Mouse (Mus musculus): ENCODE measurements around the gene E2f8.

E2f8 gene

DNA sequence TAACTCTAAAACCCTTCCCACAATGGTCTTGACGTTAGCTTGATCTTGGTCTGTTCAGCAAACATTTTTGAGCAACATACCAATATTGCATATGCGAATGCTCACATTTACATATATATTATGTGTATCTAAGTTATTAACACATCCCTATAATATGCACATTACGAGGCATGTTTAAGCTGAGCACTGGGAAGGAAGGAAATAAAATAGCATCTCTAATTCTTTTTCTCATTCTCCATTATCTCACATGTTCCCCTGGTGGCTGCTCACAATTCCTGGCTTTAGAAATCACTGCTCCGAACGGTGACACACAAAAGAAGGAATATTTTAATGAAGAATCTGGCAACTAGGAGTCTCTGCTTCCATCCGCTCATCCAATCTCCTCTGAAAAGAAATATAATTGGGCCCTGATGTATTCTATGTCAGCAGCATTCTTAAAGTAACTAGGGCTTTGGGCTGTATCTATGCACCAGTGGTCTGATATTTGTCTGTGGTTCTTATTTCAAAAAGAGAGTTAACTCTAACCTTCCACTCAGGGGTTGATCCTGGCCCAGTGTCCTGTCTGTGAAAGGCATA is 29.8 kb downstream of the E2f8 start:
- no peak for DNase-seq

GRCm38 (mm10) chr7:48847820-48848650 is 33.4 kb downstream of the E2f8 start, which contains the start of gene Csrp3:
Gene Csrp3, minus strand, starts transcription at chr7:48848033.
- peak in 1 of 2 experiments; percentile 12 for DNase-seq

GRCm38 (mm10) chr7:48846755-48847154 is 34.6 kb downstream of the E2f8 start:
- peak; percentile 26 to 34 for DNase-seq

DNA sequence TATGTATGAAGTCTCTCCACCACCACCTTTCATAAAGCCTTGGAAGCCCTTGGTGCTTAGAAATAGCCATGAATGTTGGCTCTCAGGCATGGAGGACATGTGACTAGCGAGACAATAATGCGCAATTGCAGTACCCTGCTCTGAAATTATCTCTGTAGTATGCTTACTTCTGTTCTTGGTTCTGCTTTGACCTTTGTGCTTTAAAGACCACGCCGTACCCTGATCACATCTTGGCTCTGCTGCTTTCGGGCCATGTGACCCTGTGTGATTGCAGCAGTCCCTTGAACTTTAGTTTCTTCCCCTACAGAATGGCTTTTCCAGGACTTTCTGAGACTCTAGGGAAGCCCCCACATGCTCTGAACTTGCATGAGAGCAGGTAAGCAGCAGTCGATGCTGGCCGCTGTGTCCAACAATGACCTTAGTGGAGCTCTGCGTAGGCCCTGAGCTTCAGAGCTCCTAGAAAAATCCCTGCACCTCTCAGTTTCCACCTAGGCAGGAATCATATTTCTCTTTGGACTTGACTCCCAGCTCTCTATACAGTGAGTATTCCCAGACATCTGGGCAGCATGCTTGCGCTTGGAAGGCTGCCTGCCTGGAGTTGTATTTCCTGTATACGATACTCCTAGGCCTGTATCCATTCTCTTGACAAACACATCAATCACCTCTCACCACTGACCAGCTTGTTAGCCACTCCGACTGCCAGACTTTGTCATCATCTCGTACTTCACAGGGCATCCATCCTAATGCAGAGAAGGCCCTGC is 36.0 kb downstream of the E2f8 start:
- DNase-seq, result no peak

GRCm38 (mm10) chr7:48843541-48843940 is 37.9 kb downstream of the E2f8 start:
- no peak for DNase-seq

GRCm38 (mm10) chr7:48842353-48842752 is 39.0 kb downstream of the E2f8 start:
- DNase-seq, result peak; percentile 12 to 31

DNA sequence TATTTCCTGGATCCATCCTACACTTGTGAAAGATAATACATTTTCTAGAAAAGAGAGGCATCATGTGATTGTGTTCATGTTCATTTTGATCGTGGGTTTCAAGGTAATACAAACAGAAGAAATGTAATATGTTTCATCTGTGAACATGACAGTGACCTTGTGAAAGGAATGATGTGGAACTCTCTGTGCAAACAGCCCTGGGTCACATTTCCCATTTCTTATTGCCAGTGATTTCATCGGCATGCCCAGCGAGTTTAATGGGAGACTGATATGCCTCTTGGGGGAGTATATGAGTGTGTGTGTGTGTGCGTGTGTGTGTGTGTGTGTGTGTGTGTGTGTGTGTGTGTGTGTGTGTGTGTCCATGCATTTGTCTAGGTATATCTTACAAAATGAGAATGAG is 39.9 kb downstream of the E2f8 start:
- no peak for DNase-seq

GRCm38 (mm10) chr7:48840545-48840944 is 40.9 kb downstream of the E2f8 start:
- DNase-seq, result no peak

DNA sequence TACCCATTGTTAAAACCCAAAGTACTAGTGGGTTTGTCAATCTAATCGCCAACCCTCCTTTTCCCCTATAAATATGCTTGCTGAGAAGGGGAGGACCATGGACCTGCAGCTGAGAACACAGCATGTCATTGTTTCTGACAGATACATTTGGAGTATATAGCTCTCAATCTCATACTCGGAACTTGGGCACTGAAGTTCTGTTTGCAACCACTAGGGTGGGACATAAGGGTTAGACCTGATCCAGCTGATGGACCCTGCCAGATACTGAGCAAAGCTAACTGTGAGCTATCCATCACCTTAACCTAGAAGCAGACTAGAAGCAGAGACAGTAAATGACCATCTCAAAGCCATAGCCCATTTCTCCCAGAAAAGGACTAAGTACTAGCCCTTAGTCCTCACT is 43.0 kb downstream of the E2f8 start:
- no peak for DNase-seq

DNA sequence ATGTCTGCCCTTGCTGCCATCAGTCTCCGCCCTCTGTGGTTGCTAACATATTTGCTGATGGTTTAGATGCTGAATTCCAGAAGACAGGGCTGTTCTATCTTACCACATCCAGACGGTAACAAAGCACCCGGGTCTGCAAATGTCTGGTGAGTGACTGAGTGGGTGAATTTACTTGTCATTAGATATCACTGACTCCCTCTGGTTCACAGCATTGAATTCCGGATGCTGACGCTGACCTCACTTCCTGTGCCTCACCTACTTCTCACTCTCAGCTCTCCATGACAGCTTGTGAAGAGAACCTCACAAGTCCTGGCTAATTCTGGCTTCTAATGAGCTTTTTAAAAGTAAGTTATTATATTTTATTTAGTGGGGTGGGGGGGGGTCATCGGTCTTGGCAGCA is 44.4 kb downstream of the E2f8 start:
- DNase-seq, result no peak

- DNase-seq, result no peak
Measured at GRCm38 (mm10) chr7:48834989-48835626, 46.3 kb downstream of the E2f8 start.

DNA sequence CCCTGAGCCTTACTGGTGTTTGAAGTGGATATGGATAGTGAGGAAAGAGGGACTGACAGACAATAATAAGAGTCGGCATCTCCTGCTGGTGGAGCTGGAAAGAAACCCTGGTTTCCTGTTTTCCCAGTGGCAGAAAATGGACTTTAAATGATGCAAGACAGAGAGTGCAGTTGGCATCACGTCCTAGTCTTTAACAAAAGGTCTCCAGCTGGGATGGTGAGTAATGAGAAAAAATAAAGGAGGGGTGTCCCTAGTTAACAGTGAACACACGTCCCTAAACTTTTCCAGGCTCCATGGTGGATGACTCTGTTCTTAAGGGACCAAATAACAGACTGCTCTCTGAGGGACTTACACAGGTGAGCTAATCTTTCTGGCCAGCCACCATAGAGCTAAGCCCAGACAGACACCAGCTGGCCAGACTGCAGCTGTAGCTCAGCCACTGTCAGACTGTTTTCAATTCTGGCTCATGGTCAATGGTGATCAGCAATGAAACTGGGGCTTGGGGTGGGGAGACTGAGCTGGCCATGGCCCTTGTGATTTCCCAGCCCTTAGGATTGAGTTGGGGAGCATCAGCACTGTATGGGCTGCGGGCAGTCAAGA is 46.9 kb downstream of the E2f8 start:
- peak; percentile 15 to 17 for DNase-seq

- DNase-seq, result no peak
Measured at GRCm38 (mm10) chr7:48832735-48833134, 48.7 kb downstream of the E2f8 start.

DNA sequence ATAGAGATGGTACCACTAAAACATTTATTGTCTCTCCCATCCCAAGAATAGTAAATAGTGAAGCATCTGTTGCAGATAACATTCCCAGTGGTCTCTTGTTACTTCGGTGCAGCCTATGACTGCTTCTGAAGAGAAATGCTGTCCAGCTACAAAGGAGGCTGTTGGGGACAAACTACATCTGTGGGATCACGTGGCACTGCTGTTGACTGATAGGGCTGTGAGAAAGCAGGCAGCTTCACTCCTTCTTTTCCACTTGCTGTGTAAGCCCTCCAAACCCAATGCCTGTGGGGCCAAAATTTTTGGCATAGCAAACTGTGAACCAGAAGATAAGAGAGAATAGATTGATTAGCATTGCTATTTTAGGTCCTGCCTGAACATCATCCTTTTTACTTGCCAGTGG is 51.0 kb downstream of the E2f8 start:
- DNase-seq, result no peak

- DNase-seq, result no peak
Measured at GRCm38 (mm10) chr7:48829177-48829910, 52.1 kb downstream of the E2f8 start.

DNA sequence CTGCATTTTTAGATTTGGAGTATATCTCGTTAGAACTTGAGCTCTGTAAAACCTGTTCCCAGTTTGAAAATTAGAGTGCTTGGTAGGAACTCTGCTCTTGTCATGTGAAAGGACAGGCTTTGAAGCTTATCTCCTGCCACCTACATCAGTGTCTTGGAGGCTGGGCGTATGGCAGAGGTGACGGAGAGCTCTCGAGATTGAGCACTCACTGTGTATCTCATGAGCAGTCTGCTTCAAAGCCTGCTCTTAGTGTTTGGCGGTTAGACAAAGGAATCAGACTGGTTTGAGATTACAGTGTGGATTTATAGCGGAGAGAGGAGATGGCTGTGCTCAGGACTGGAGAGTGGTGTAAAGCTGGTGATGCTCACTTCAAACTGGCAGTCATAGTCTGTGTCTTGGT is 56.2 kb downstream of the E2f8 start:
- no peak for DNase-seq

GRCm38 (mm10) chr7:48824671-48825070 is 56.7 kb downstream of the E2f8 start:
- no peak for DNase-seq

DNA sequence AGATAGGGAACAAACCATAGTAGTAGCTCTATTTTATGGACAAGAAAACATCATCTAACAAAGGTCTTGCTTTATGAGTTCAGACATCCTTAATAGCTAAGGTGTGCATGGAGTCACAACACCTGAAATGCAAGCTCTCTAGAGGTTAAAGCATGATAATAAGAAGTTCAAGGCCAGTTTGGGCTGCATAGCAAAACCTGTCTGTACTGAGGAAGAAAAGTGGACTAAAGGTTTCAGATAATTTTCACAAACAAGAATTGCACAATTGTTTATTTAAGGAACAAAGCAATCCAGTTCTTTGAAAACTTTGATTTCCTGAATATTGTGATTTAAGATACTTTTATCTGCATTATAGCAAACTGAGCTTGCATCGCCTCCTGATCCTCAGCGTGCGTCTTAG is 57.8 kb downstream of the E2f8 start:
- DNase-seq, result no peak

GRCm38 (mm10) chr7:48821654-48822053 is 59.7 kb downstream of the E2f8 start:
- DNase-seq, result no peak
